Mouse (Mus musculus): ENCODE data around the gene Atp4b. TPM values are rescaled to one million over a fixed set of nuclear protein-coding genes. Genes with fewer than 3 reads are reported as not detected.

The Atp4b gene
- not detected for total RNA-seq (2021)

- DNase-seq (ENCODE audit: extremely low spot score in 1 of 2, low spot score in 2 of 2), result no peak
- intact Hi-C loops (cut with DNase I), result no loop called here
Measured at GRCm38 (mm10) chr8:13396725-13397124, at the start of gene Atp4b. Gene Atp4b, minus strand, starts transcription at chr8:13396825.

- intact Hi-C loops (cut with DNase I), result no loop called here
- DNase-seq (ENCODE audit: extremely low spot score in 1 of 2, low spot score in 2 of 2), result no peak
Measured at GRCm38 (mm10) chr8:13442152-13442551, 45.5 kb upstream of the Atp4b start.

- no peak for DNase-seq (ENCODE audit: extremely low spot score in 1 of 2, low spot score in 2 of 2)
- intact Hi-C loops (cut with DNase I), result no loop called here
Measured at GRCm38 (mm10) chr8:13437531-13437930, 40.9 kb upstream of the Atp4b start.

GRCm38 (mm10) chr8:13436052-13436451, 39.4 kb upstream of the Atp4b start:
- DNase-seq (ENCODE audit: extremely low spot score in 1 of 2, low spot score in 2 of 2), result no peak
- intact Hi-C loops (cut with DNase I), result no loop called here

- DNase-seq (ENCODE audit: extremely low spot score in 1 of 2, low spot score in 2 of 2), result no peak
- intact Hi-C loops (cut with DNase I), result no loop called here
Measured at GRCm38 (mm10) chr8:13434889-13435288, 38.3 kb upstream of the Atp4b start, which contains the start of gene Tmem255b. Gene Tmem255b, plus strand, starts transcription at chr8:13435189.

- no peak for DNase-seq (ENCODE audit: extremely low spot score in 1 of 2, low spot score in 2 of 2)
- intact Hi-C loops (cut with DNase I), result no loop called here
Measured at GRCm38 (mm10) chr8:13433130-13433529, 36.5 kb upstream of the Atp4b start.

- intact Hi-C loops (cut with DNase I), result no loop called here
- DNase-seq (ENCODE audit: extremely low spot score in 1 of 2, low spot score in 2 of 2), result no peak
Measured at GRCm38 (mm10) chr8:13430866-13431265, 34.2 kb upstream of the Atp4b start.

GRCm38 (mm10) chr8:13430412-13430811, 33.8 kb upstream of the Atp4b start:
- DNase-seq (ENCODE audit: extremely low spot score in 1 of 2, low spot score in 2 of 2), result peak in 1 of 2 experiments; percentile 39
- intact Hi-C loops (cut with DNase I), result no loop called here

GRCm38 (mm10) chr8:13428156-13428555, 31.5 kb upstream of the Atp4b start:
- DNase-seq (ENCODE audit: extremely low spot score in 1 of 2, low spot score in 2 of 2), result no peak
- intact Hi-C loops (cut with DNase I), result no loop called here

- intact Hi-C loops (cut with DNase I), result no loop called here
Measured at GRCm38 (mm10) chr8:13427351-13427750, 30.7 kb upstream of the Atp4b start.

GRCm38 (mm10) chr8:13420970-13421369, 24.3 kb upstream of the Atp4b start:
- DNase-seq (ENCODE audit: extremely low spot score in 1 of 2, low spot score in 2 of 2), result peak in 1 of 2 experiments; percentile 52
- intact Hi-C loops (cut with DNase I), result no loop called here

More at GRCm38 (mm10) chr8:13427351-13427750, 30.7 kb upstream of the Atp4b start:
- DNase-seq (ENCODE audit: extremely low spot score in 1 of 2, low spot score in 2 of 2), result no peak

- no peak for DNase-seq (ENCODE audit: extremely low spot score in 1 of 2, low spot score in 2 of 2)
- intact Hi-C loops (cut with DNase I), result no loop called here
Measured at GRCm38 (mm10) chr8:13419111-13419639, 22.6 kb upstream of the Atp4b start.

- DNase-seq (ENCODE audit: extremely low spot score in 1 of 2, low spot score in 2 of 2), result no peak
- intact Hi-C loops (cut with DNase I), result no loop called here
Measured at GRCm38 (mm10) chr8:13415879-13416278, 19.3 kb upstream of the Atp4b start.

GRCm38 (mm10) chr8:13413823-13414390, 17.3 kb upstream of the Atp4b start:
- intact Hi-C loops (cut with DNase I), result loop anchor here (1.0 to 5.0 kb wide), 3 partner anchors 48 to 343 kb away; partner anchors contain the start of gene Cdc16
- DNase-seq (ENCODE audit: extremely low spot score in 1 of 2, low spot score in 2 of 2), result no peak

GRCm38 (mm10) chr8:13412891-13413558, 16.4 kb upstream of the Atp4b start:
- intact Hi-C loops (cut with DNase I), result loop anchor here (1.0 to 5.0 kb wide), 3 partner anchors 49 to 344 kb away; partner anchors contain the start of gene Cdc16
- peak; percentile 24 to 69 for DNase-seq (ENCODE audit: extremely low spot score in 1 of 2, low spot score in 2 of 2)

- intact Hi-C loops (cut with DNase I), result loop anchor here (5.0 kb wide), 2 partner anchors 136 to 346 kb away; partner anchors contain the start of gene Cdc16
- DNase-seq (ENCODE audit: extremely low spot score in 1 of 2, low spot score in 2 of 2), result peak; percentile 51 to 73
Measured at GRCm38 (mm10) chr8:13411597-13411996, 15.0 kb upstream of the Atp4b start.

- intact Hi-C loops (cut with DNase I), result no loop called here
- no peak for DNase-seq (ENCODE audit: extremely low spot score in 1 of 2, low spot score in 2 of 2)
Measured at GRCm38 (mm10) chr8:13406011-13406410, 9.4 kb upstream of the Atp4b start.

GRCm38 (mm10) chr8:13404666-13405131, 8.1 kb upstream of the Atp4b start, which contains the start of gene Grk1:
Gene Grk1, plus strand, starts transcription at chr8:13405081.
- DNase-seq (ENCODE audit: extremely low spot score in 1 of 2, low spot score in 2 of 2), result no peak
- intact Hi-C loops (cut with DNase I), result no loop called here

GRCm38 (mm10) chr8:13403517-13403916, 6.9 kb upstream of the Atp4b start:
- no peak for DNase-seq (ENCODE audit: extremely low spot score in 1 of 2, low spot score in 2 of 2)
- intact Hi-C loops (cut with DNase I), result no loop called here

GRCm38 (mm10) chr8:13393869-13394268, 2.8 kb downstream of the Atp4b start:
- intact Hi-C loops (cut with DNase I), result no loop called here
- DNase-seq (ENCODE audit: extremely low spot score in 1 of 2, low spot score in 2 of 2), result no peak
